Mouse (Mus musculus) spleen, adult 2 months (tissue): Measurements from ENCODE around the gene N4bp3.
A peak's percentile ranks its signal among the peaks of the same experiment; 100 is the strongest.

Experiments used
- CTCF ChIP-seq: fragments of 200-500 bp; IDR thresholded peaks from 2 replicates; pipeline ENCODE4 v1.5.1; 2011; ENCODE audit warnings: mild to moderate bottlenecking, inconsistent platforms; ENCODE audit not compliant: insufficient read depth, insufficient read length, insufficient replicate concordance; ENCODE audit errors: extremely low read depth
- POLR2A ChIP-seq: fragments of 200-500 bp; IDR thresholded peaks from 2 replicates; pipeline ENCODE4 v1.6.1; 2011; ENCODE audit warnings: low read depth, low read length, inconsistent platforms

GRCm38 (mm10) chr11:51615601-51616000 lies 35.0 kb downstream of the N4bp3 start:
- TF ChIP-seq POLR2A (peak; percentile 83), CTCF (no peak)
